Mouse (Mus musculus): Measurements from ENCODE around the gene Cox10. TPM values are rescaled to one million over a fixed set of nuclear protein-coding genes. Genes with fewer than 3 reads are reported as not detected.

The Cox10 gene
- total and polyA plus RNA-seq, 3 experiments = 39.9 to 374 (median 52.2) TPM

DNA sequence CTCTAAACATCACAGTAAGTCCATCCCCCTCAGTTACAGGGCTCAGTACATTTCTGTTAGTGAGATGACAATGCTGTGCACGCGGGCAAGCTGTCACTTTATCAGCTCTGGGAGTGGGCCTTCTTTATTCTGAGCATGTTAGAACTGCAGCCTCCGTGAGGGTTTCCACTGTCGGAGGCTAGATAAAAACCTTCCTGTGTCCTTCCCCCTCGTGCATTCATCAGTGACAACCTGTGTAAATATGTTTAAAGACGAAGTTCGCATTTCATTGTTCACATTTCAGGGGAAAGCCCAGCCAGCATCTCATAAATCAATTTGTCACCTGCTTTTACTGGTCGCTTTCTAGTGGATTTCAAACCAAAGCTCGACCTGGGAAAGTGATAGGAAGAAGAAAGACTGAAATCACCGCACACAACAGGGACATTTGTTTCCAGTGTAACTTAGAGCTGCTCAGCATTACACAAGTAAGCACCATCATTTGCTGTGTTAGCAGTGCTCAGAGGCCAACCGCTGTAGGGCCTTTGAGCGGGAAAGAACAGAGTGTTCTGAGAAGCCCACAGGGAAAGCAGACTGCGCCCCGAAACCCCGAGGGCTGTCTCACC lies 55.8 kb downstream of the Cox10 start:
- Histone ChIP-seq H3K9ac (ENCODE audit: control insufficient read depth, low read depth, low read length, poor library complexity, severe bottlenecking) (no peak overlapping the region), H3K27me3 (ENCODE audit: control insufficient read depth in 1 of 2, insufficient read depth in 2 of 2, low read length in 2 of 2) (no peaks in the 10 kb centered on the region), H3K4me3 (ENCODE audit: control insufficient read depth in 1 of 2, insufficient read depth in 1 of 2, low read depth in 2 of 2, low read length in 2 of 2) (no peak overlapping the region), H3K27ac (ENCODE audit: control insufficient read depth, low read depth, low read length) (no peak overlapping the region), H3K79me2 (ENCODE audit: control insufficient read depth, insufficient read depth, low read length, poor library complexity) (no peaks in the 10 kb centered on the region), H3K36me3 (ENCODE audit: control insufficient read depth in 1 of 2, insufficient read depth in 2 of 2, low read length in 2 of 2) (peaks cover 0 to 2% of the 10 kb centered on the region in 2 experiments; a peak in 2 of 4 replicates), H3K4me1 (ENCODE audit: control insufficient read depth in 1 of 2, insufficient read depth in 2 of 2, low read length in 2 of 2) (peaks cover 0 to 5% of the 10 kb centered on the region in 2 experiments; a peak in 2 of 4 replicates), H3K9me3 (replicated peaks; ENCODE audit: insufficient read depth, low read length) (no peaks in the 10 kb centered on the region)
- no peak for DNase-seq (ENCODE audit: low read depth, low spot score)
- TF ChIP-seq USF1 (IDR thresholded peaks at IDR 0.05; ENCODE audit: low read depth, low read length) (no peak), TBP (IDR thresholded peaks at IDR 0.05; ENCODE audit: low read depth, low read length) (no peak), MYB (IDR thresholded peaks at IDR 0.05; ENCODE audit: low read depth, low read length) (no peak), TCF12 (IDR thresholded peaks at IDR 0.05; ENCODE audit: low read depth, low read length) (no peak), RAD21 (IDR thresholded peaks at IDR 0.05; ENCODE audit: low read depth, low read length) (no peak), GATA1 (IDR thresholded peaks at IDR 0.05; ENCODE audit: low read depth, low read length) (no peak), MYC (IDR thresholded peaks at IDR 0.05; ENCODE audit: low read depth, low read length) (no peak), NELFE (IDR thresholded peaks at IDR 0.05; ENCODE audit: low read depth, low read length) (no peak), MXI1 (IDR thresholded peaks at IDR 0.05; ENCODE audit: low read depth, low read length) (no peak), BHLHE40 (IDR thresholded peaks at IDR 0.05; ENCODE audit: borderline replicate concordance, low read depth, low read length) (no peak), CHD2 (IDR thresholded peaks at IDR 0.05; ENCODE audit: low read length) (no peak), UBTF (IDR thresholded peaks at IDR 0.05; ENCODE audit: borderline replicate concordance, insufficient read depth, low read depth, low read length) (no peak), NRF1 (IDR thresholded peaks at IDR 0.05; ENCODE audit: insufficient read depth, low read depth, low read length, poor library complexity, severe bottlenecking) (no peak), ETS1 (IDR thresholded peaks at IDR 0.05; ENCODE audit: low read depth, low read length) (no peak), POLR2AphosphoS2 (IDR thresholded peaks at IDR 0.05; ENCODE audit: low read length) (no peak), CHD1 (IDR thresholded peaks at IDR 0.05; ENCODE audit: low read depth, low read length) (no peak), JUND (IDR thresholded peaks at IDR 0.05; ENCODE audit: low read depth, low read length) (no peak), ELF1 (IDR thresholded peaks at IDR 0.05; ENCODE audit: low read depth, low read length) (no peak), ZMIZ1 (IDR thresholded peaks at IDR 0.05; ENCODE audit: low read depth, low read length) (no peak)

DNA sequence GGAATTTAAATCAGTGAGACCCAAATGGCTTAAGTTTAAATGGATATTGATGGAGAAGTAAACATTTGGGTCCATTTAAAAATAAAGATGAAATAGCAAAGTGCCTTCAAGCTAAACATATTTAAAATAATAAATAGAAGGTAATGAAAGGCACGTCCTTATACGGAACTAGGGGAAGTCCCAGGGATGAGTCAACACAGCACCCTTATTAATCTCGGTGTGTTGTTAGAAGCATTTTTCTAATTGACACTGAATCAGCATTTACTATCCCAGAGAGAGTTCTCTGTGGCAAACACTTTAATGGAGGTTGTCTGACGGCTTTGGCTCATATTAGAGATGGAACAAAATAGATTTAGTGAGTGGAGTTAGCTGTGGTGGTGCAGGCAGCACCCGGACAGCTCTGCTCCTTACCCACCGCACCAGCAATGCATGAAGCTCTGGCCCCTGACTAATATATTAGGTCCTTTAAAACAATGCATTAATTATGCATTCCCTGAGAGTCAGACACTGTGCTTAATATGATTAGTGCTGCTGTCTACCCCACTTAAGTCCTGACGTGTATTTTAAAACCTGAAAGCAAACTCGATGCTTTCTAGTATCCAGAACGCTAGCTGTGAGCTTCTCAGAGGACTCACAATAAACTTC lies 56.7 kb downstream of the Cox10 start:
- no peak for DNase-seq (ENCODE audit: low read depth, low spot score)
- no peaks in the 10 kb centered on the region for H3K27me3 ChIP-seq (ENCODE audit: control insufficient read depth in 1 of 2, insufficient read depth in 2 of 2, low read length in 2 of 2)
- no peak for TF ChIP-seq CHD2 (IDR thresholded peaks at IDR 0.05; ENCODE audit: low read length)
- no peak for TF ChIP-seq RCOR1 (IDR thresholded peaks at IDR 0.05; ENCODE audit: low read depth, low read length)
- TF ChIP-seq UBTF (IDR thresholded peaks at IDR 0.05; ENCODE audit: borderline replicate concordance, insufficient read depth, low read depth, low read length) = no peak
- no peak for TF ChIP-seq MAZ (IDR thresholded peaks at IDR 0.05; ENCODE audit: low read depth, low read length)
- no peak for TF ChIP-seq MAX (IDR thresholded peaks at IDR 0.05; ENCODE audit: low read length)
- TF ChIP-seq MYC (IDR thresholded peaks at IDR 0.05; ENCODE audit: low read depth, low read length) = no peak
- TF ChIP-seq MEF2A (IDR thresholded peaks at IDR 0.05; ENCODE audit: extremely low read depth, insufficient replicate concordance, low read depth, low read length, poor library complexity, severe bottlenecking) = no peak
- no peak for TF ChIP-seq KAT2A (conservative IDR thresholded peaks at IDR 0.05; ENCODE audit: low read depth, low read length)
- no peak for TF ChIP-seq CHD1 (IDR thresholded peaks at IDR 0.05; ENCODE audit: low read depth, low read length)
- TF ChIP-seq SIN3A (IDR thresholded peaks at IDR 0.05; ENCODE audit: low read length) = no peak
- no peak for TF ChIP-seq ELF1 (IDR thresholded peaks at IDR 0.05; ENCODE audit: low read depth, low read length)
- no peak for TF ChIP-seq JUND (IDR thresholded peaks at IDR 0.05; ENCODE audit: low read depth, low read length)
- no peak for TF ChIP-seq ZC3H11A (IDR thresholded peaks at IDR 0.05; ENCODE audit: low read depth, low read length)
- no peak for TF ChIP-seq CTCF (IDR thresholded peaks at IDR 0.05 in 2 of 3, conservative IDR thresholded peaks at IDR 0.05 in 1 of 3; ENCODE audit: control insufficient read depth in 1 of 3, insufficient read depth in 1 of 3, low read depth in 2 of 3, low read length in 3 of 3, poor library complexity in 1 of 3, severe bottlenecking in 1 of 3)
- H3K79me2 ChIP-seq (ENCODE audit: control insufficient read depth, insufficient read depth, low read length, poor library complexity) = no peaks in the 10 kb centered on the region
- H3K36me3 ChIP-seq (ENCODE audit: control insufficient read depth in 1 of 2, insufficient read depth in 2 of 2, low read length in 2 of 2) = peaks cover 2% of the 10 kb centered on the region in 2 experiments; a peak in 3 of 4 replicates
- no peak overlapping the region for H3K27ac ChIP-seq (ENCODE audit: control insufficient read depth, low read depth, low read length)
- no peak overlapping the region for H3K4me3 ChIP-seq (ENCODE audit: control insufficient read depth in 1 of 2, insufficient read depth in 1 of 2, low read depth in 2 of 2, low read length in 2 of 2)
- H3K9me3 ChIP-seq (replicated peaks; ENCODE audit: insufficient read depth, low read length) = no peaks in the 10 kb centered on the region
- H3K9ac ChIP-seq (ENCODE audit: control insufficient read depth, low read depth, low read length, poor library complexity, severe bottlenecking) = no peak overlapping the region
- H3K4me1 ChIP-seq (ENCODE audit: control insufficient read depth in 1 of 2, insufficient read depth in 2 of 2, low read length in 2 of 2) = peaks cover 0 to 5% of the 10 kb centered on the region in 2 experiments; a peak in 2 of 4 replicates
